Mouse (Mus musculus) spleen, adult 2 months (tissue): ENCODE data around the gene Fam19a3.

ENCODE experiments used
- CTCF ChIP-seq: fragments of 200-500 bp; IDR thresholded peaks from 2 replicates; pipeline ENCODE4 v1.5.1; 2011; ENCODE audit warnings: mild to moderate bottlenecking, inconsistent platforms; ENCODE audit not compliant: insufficient read depth, insufficient read length, insufficient replicate concordance; ENCODE audit errors: extremely low read depth
- POLR2A ChIP-seq: fragments of 200-500 bp; IDR thresholded peaks from 2 replicates; pipeline ENCODE4 v1.6.1; 2011; ENCODE audit warnings: low read depth, low read length, inconsistent platforms

DNA sequence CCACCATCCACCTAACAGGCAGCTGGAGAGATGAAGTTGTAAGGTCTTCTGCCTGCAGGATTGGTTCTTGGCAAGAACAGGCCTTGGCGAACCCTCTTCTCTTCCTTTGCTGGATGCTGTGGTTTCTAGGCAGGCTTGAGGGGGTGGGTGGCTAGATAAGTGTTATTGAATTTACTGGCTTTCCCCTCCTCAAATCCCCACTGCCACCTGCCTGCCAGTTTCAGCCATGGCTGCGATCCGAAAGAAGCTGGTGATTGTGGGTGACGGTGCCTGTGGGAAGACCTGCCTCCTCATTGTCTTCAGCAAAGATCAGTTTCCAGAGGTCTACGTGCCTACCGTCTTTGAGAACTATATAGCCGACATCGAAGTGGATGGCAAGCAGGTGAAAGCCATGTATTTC, 10.0 kb upstream of the Fam19a3 start:
- TF ChIP-seq CTCF (no peak), POLR2A (no peak)
